Mouse (Mus musculus) ES-CJ7 (cell line): ENCODE data around the gene Hist1h4d.
"Not testable (repeated sequence)": the region's sequence is repeated elsewhere in the genome, so short reads cannot be mapped to it uniquely, and the experiment has no call there.

ENCODE experiments used
- DNase-seq: peaks from one replicate; pipeline ENCODE4 v3.0.0; 2011; ENCODE audit warnings: low read depth, low spot score

The Hist1h4d gene

GRCm38 (mm10) chr13:23573034-23573897 is 8.1 kb upstream of the Hist1h4d start:
- DNase-seq, result not testable (repeated sequence)

GRCm38 (mm10) chr13:23573898-23574524 is 7.4 kb upstream of the Hist1h4d start, which contains the start of the genes Hist1h2bf and Hist1h2ad:
Gene Hist1h2bf, minus strand, starts transcription at chr13:23574196.
Gene Hist1h2ad, plus strand, starts transcription at chr13:23574381.
- peak; percentile 100 for DNase-seq

GRCm38 (mm10) chr13:23574546-23575170 is 6.7 kb upstream of the Hist1h4d start:
- peak; percentile 59 for DNase-seq

DNA sequence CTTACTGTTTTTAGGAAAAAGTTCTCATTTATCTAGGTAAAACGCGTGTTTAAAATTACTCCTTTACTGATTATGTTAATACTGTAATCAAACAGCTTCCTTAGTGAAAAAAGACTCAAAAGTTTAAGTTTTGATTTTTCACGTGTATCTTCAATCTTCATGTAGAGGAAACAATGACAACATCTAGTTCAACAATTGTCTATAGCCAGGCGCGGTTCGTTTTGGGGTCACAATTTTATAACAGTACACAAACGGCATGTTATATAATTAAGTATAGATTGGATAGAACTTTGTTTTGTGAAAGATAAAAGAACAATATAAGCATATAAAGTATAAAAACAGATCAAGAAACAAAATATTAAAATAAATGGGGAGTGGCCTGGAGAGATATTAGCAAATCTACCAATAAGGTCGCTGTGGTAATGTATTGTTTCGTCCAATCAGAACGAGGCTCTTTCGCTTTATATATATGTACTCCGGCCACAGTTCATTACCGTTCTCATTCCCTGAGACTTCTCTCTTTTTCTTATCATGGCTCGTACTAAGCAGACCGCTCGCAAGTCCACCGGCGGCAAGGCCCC is 6.0 kb upstream of the Hist1h4d start, which contains the start of gene Hist1h3d:
Gene Hist1h3d, plus strand, starts transcription at position 493 of the 581 bp plus-strand sequence.
- peak; percentile 91 for DNase-seq

DNA sequence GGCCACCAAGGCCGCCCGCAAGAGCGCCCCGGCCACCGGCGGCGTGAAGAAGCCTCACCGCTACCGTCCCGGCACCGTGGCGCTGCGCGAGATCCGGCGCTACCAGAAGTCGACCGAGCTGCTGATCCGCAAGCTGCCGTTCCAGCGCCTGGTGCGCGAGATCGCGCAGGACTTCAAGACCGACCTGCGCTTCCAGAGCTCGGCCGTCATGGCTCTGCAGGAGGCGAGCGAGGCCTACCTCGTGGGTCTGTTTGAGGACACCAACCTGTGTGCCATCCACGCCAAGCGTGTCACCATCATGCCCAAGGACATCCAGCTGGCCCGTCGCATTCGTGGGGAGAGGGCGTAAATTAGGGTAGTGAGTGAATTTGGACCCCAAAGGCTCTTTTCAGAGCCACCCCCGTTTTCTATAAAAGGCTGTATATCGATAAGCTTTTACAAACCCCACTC is 5.5 kb upstream of the Hist1h4d start:
- peak; percentile 64 for DNase-seq

- DNase-seq, result peak; percentile 87
These were observed 5.0 kb upstream of the Hist1h4d start for GRCm38 (mm10) chr13:23576351-23576881.

GRCm38 (mm10) chr13:23576906-23577639 is 4.3 kb upstream of the Hist1h4d start:
- no peak for DNase-seq

DNA sequence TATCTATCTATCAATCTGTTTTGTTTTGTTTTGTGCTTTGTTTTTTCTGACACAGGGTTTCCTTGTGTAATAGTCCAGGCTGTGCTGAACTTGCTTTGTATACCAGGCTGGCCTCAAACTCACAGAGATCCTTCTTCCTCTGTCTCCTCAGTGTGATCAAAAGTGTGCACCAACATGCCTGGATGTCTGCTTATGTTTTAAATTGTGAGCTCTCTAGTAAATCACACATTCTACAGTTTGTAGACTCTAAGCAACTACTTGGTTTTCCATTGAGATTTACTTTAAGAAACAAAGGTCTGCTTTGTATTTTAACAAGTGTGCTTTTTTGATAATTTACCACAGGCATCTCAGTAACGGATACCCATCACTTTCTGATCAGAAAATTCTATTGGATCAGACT is 3.6 kb upstream of the Hist1h4d start:
- no peak for DNase-seq

- DNase-seq, result peak; percentile 90
These were observed 1.0 kb downstream of the Hist1h4d start for GRCm38 (mm10) chr13:23582219-23583056.

GRCm38 (mm10) chr13:23583387-23584068 is 2.1 kb downstream of the Hist1h4d start:
- DNase-seq, result no peak

GRCm38 (mm10) chr13:23584331-23584730 is 2.9 kb downstream of the Hist1h4d start:
- DNase-seq, result peak; percentile 54

DNA sequence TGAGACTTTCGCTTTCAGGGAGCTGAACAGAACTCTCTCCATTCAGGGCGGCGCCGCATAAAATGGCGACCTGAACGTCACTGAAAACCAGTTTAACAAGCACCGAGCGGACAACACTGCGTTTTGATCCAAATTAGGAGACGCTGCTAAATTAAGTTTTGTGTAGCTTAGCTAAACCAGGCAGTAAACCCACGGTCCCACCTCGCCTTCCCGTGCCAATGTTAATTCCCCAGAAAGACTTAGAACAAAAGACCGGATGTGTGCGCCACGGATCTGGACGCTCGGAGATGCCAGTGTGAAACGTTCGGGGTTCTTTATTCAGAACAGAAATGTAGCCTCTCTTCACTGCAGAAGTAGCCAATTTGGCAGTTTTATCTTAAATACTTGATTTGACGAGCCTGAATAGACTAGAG is 3.6 kb downstream of the Hist1h4d start:
- DNase-seq, result peak; percentile 88

DNA sequence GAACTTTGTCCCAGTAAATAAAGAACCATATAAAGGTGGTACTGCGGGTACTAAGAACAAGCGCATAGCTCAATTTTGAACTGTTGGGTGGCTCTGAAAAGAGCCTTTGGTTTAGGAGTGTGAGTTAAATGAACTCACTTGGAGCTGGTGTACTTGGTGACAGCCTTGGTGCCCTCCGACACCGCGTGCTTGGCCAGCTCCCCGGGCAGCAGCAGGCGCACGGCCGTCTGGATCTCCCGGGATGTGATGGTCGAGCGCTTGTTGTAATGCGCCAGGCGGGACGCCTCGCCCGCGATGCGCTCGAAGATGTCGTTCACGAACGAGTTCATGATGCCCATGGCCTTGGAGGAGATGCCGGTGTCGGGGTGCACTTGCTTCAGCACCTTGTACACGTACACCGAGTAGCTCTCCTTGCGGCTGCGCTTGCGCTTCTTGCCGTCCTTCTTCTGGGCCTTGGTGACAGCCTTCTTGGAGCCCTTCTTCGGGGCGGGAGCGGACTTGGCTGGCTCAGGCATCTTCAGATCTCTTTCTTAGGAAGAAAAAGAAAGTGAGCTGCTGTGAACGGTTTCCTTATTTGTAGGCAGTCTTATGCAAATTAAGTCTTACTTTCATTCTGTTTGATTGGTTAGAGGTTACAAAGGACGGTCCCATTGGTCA is 4.2 kb downstream of the Hist1h4d start:
- DNase-seq, result peak; percentile 96

DNA sequence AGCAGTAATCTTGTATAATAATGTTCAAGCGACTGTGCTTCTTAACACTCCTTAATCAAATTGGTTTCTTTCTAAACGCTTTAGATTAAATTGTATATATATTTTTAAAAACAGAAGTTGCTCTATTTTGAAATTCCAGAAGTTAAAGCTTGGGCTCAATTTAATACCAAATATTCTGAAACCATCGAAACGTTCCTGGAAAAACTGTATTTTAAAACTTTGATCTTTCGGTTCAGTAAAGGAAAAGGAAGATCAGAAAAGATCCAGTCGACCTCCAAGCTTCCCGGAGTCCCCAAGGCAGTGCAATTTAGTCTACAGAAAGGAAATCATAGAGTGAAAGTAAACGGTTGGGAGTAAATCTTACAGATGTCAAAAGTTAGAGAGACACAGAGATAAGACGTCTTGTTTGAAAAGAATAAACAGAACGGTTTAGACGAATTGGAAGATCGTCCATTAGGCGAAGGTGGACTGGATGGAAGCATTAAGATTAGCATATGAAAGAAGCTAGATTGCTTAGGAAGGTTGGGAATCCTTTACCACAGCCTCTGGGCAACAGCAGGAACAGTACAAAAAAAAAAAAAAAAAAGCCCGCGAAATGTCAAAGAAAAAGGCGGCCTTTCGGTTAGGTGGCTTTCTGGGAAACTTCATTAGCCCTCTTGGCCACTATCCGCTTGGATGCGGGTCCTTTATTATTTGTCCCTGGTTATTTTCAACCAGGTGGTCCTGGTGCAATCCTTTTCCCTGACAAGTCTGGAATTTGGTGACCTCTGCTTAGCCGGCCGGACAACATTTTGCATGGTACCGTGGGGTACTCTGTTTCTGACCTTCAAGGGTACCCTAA is 4.9 kb downstream of the Hist1h4d start:
- peak; percentile 89 for DNase-seq

DNA sequence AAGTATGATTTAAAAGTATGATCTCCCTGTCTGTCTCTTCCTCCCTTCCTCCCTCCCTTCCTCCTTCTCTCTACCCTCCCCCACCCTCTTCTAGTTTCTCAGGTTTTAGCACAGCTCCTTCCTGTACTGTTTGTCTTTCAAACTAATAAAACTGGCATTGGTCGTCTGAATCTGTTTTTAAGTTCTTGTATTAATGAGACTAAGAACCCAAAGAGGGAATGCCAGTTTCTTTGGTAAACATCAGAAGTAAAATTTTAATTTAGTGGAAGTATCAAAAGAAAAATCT is 5.5 kb downstream of the Hist1h4d start:
- DNase-seq, result no peak

DNA sequence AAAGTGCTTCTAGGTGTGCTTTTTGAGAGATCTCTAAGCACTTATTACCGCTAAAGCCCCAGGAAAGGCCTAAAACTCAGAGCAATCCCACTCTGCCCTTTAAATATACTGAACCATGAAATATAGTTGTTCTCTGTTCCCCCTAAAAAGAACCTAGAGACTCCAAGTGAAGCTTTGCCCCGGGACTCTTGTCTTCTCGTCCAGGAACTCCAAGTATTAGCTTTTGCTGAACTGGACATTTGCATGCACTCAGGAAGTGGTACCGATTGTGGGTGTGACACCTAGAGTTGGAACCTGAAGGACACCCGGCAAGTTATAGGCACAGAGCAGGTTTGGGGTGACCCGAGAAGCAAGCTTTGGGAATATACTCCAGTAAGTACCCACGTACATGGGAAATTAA is 9.8 kb downstream of the Hist1h4d start:
- no peak for DNase-seq

GRCm38 (mm10) chr13:23591886-23592285 is 10.5 kb downstream of the Hist1h4d start:
- DNase-seq, result peak; percentile 58

GRCm38 (mm10) chr13:23592614-23593013 is 11.2 kb downstream of the Hist1h4d start:
- no peak for DNase-seq
